Comparison of ENCODE assay signal across 10 mouse cellular contexts in the genomic region with DNA sequence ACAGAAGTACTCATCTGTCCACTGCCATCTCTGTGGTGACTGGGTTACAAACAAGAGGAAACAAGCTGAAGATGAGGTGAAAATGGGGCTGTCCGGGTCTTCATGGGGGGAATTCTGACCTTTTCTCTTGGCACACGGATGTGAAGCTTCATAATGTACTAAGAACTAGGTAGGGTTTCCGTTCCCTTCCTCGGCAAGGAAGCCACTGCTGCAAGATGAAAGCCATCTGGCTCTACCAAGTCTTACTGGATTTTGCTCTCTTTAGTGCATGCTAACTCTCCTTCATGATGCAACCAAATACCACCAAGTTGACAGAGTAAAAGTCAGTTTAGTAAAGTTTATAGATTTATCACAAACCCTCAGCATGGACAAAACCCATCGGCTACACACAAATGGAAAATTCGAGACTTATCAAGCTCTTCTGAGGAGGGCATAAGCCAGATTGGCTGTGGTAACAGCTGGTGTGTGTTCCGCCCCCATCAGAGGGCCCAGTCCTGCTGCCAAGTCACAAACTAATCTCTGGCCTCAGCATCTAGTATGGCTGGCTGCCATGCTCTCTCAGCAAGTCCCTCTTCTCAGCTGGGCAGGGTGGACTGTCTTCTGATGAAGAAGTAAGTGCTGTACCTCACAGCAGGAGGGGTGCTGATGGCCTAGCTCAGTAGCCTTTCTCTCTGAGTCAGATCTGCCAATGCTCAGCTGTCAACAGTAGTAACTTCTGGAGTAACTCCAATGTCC. TPM values are rescaled to one million over a fixed set of nuclear protein-coding genes. Genes with fewer than 3 reads are reported as not detected.
DNase-seq lines count a peak whose midpoint lies in the region; ATAC-seq and TF ChIP-seq lines count a peak whose summit lies in the region.
"Had no signal": no experiment of that assay in that cellular context is flagged by ENCODE, and none has a peak within 500 bp of the region (broad histone marks: within the 10 kb centered on the region; RNA-seq: fewer than 3 reads in every experiment).

No protein-coding gene starts in this region.

- H3K27me3 ChIP-seq in hindbrain, embryonic 15.5 days, result no peaks in the 10 kb centered on the region
- H3K27me3 ChIP-seq in hindbrain, embryonic 10.5 days (ENCODE audit: insufficient read depth, poor library complexity, severe bottlenecking), result no peaks in the 10 kb centered on the region
- H3K27me3 ChIP-seq: embryonic facial prominence, embryonic 12.5 days; limb, embryonic 13.5 days had no signal

- no peak overlapping the region for H3K9ac ChIP-seq in hindbrain, embryonic 15.5 days
- H3K9ac ChIP-seq: embryonic facial prominence, embryonic 12.5 days; limb, embryonic 13.5 days had no signal

- H3K4me3 ChIP-seq in hindbrain, embryonic 15.5 days, result no peak overlapping the region
- H3K4me3 ChIP-seq in hindbrain, embryonic 10.5 days, result no peak overlapping the region
- H3K4me3 ChIP-seq: embryonic facial prominence, embryonic 12.5 days; limb, embryonic 13.5 days had no signal

- H3K4me1 ChIP-seq in hindbrain, embryonic 15.5 days (replicated peaks), result no peaks in the 10 kb centered on the region
- no peaks in the 10 kb centered on the region for H3K4me1 ChIP-seq in hindbrain, embryonic 10.5 days (replicated peaks)

- TF ChIP-seq POLR2A in brain, embryonic 14.5 days (IDR thresholded peaks at IDR 0.05; ENCODE audit: borderline replicate concordance, extremely low read depth, insufficient read depth, insufficient read length, poor library complexity, severe bottlenecking), result no peak

- H3K27ac ChIP-seq in hindbrain, embryonic 15.5 days (replicated peaks), result no peak overlapping the region
- H3K27ac ChIP-seq in hindbrain, embryonic 10.5 days, result no peak overlapping the region
- H3K27ac ChIP-seq: embryonic facial prominence, embryonic 12.5 days; limb, embryonic 13.5 days had no signal

- TF ChIP-seq CTCF in brain, embryonic 14.5 days (IDR thresholded peaks at IDR 0.05; ENCODE audit: borderline replicate concordance, extremely low read depth, insufficient read depth, insufficient read length), result no peak

- H3K4me2 ChIP-seq in hindbrain, embryonic 15.5 days, result no peak overlapping the region
- H3K4me2 ChIP-seq: embryonic facial prominence, embryonic 12.5 days; limb, embryonic 13.5 days had no signal

- DNase-seq in hindbrain, embryonic 10.5 days (ENCODE audit: low spot score), result no peak
- DNase-seq in brain, embryonic 14.5 days (ENCODE audit: low read depth), result peak; percentile 28
- DNase-seq in heart, adult 9 months (ENCODE audit: low spot score in 2 of 2), result peak; percentile 89 to 90
- no peak for DNase-seq in layer of hippocampus, adult 11-12 months (ENCODE audit: low spot score)
- no peak for DNase-seq in right cerebral cortex, adult 2 months (ENCODE audit: low spot score in 2 of 2)
- no peak for DNase-seq in liver

- WGBS in hindbrain, embryonic 15.5 days, result 81% methylated on average over 7 of the region's 7 CpGs
- 87% methylated on average over 7 of the region's 7 CpGs for WGBS in hindbrain, embryonic 10.5 days

- H3K36me3 ChIP-seq in hindbrain, embryonic 15.5 days, result no peaks in the 10 kb centered on the region
- no peaks in the 10 kb centered on the region for H3K36me3 ChIP-seq in hindbrain, embryonic 10.5 days
- H3K36me3 ChIP-seq: embryonic facial prominence, embryonic 12.5 days; limb, embryonic 13.5 days had no signal

- no peaks in the 10 kb centered on the region for H3K9me3 ChIP-seq in hindbrain, embryonic 15.5 days
- no peaks in the 10 kb centered on the region for H3K9me3 ChIP-seq in hindbrain, embryonic 10.5 days
- H3K9me3 ChIP-seq: embryonic facial prominence, embryonic 12.5 days; limb, embryonic 13.5 days had no signal

- ATAC-seq in hindbrain, embryonic 15.5 days (ENCODE audit: low FRiP score, low read depth), result peak; percentile 75
- ATAC-seq in megakaryocyte-erythroid progenitor cell, adult 5-6 weeks (replicated peaks; ENCODE audit: low FRiP score, low TSS enrichment, poor library complexity, severe bottlenecking), result peak; percentile 98

RNA-seq across cellular contexts. Expression of a gene that starts 20.9 kb away (rescaled TPM):
- polyA plus RNA-seq in hindbrain, embryonic 15.5 days (2015; fragmentation: Nextera tagmentation; extraction: Ambion mirVana), result 28.2 and 29.9 TPM in 2 replicates
- polyA plus RNA-seq in hindbrain, embryonic 10.5 days (2016; fragmentation: Nextera tagmentation; extraction: Ambion mirVana), result 43.4 and 44.1 TPM in 2 replicates
- 7.1 and 12.3 TPM in 2 replicates for polyA plus RNA-seq in brain, embryonic 14.5 days (2012; rRNA removed)
- 47.9 and 66.4 TPM in 2 replicates for total RNA-seq in megakaryocyte-erythroid progenitor cell, adult 5-6 weeks (2014; fragmentation: Nextera tagmentation)
- 151 and 190 TPM in 2 replicates for total RNA-seq in megakaryocyte-erythroid progenitor cell, adult 5-6 weeks (2017)

RNA-seq across cellular contexts. Expression of a gene that starts 21.2 kb away (rescaled TPM):
- polyA plus RNA-seq in hindbrain, embryonic 15.5 days (2015; fragmentation: Nextera tagmentation; extraction: Ambion mirVana), result 7.3 and 8.8 TPM in 2 replicates
- 3.4 and 4.9 TPM in 2 replicates for polyA plus RNA-seq in hindbrain, embryonic 10.5 days (2016; fragmentation: Nextera tagmentation; extraction: Ambion mirVana)
- 4.6 and 6.0 TPM in 2 replicates for polyA plus RNA-seq in brain, embryonic 14.5 days (2012; rRNA removed)
- total RNA-seq in megakaryocyte-erythroid progenitor cell, adult 5-6 weeks (2014; fragmentation: Nextera tagmentation), result 9.1 and 34.1 TPM in 2 replicates
- total RNA-seq in megakaryocyte-erythroid progenitor cell, adult 5-6 weeks (2017), result 26.6 and 28.8 TPM in 2 replicates

RNA-seq across cellular contexts. Expression of a gene that starts 50.7 kb away (rescaled TPM):
- 0.35 and 1.2 TPM in 2 replicates for polyA plus RNA-seq in hindbrain, embryonic 15.5 days (2015; fragmentation: Nextera tagmentation; extraction: Ambion mirVana)
- 0.26 and 0.38 TPM in 2 replicates for polyA plus RNA-seq in hindbrain, embryonic 10.5 days (2016; fragmentation: Nextera tagmentation; extraction: Ambion mirVana)
- 0.58 and 0.88 TPM in 2 replicates for polyA plus RNA-seq in brain, embryonic 14.5 days (2012; rRNA removed)
- not detected in 2 replicates for total RNA-seq in megakaryocyte-erythroid progenitor cell, adult 5-6 weeks (2014; fragmentation: Nextera tagmentation)
- total RNA-seq in megakaryocyte-erythroid progenitor cell, adult 5-6 weeks (2017), result not detected in 2 replicates

Comparison
In these comparisons a context has a peak if more than half of its experiments do, and no peak if none do; other contexts are left out.
1. DNase-seq: peak in brain, embryonic 14.5 days (single experiment) and heart, adult 9 months (2 of 2); none in hindbrain, embryonic 10.5 days (single experiment), layer of hippocampus, adult 11-12 months (single experiment), right cerebral cortex, adult 2 months (0 of 2) and liver (single experiment).